Mouse (Mus musculus): ENCODE results near the gene Grik1.
A peak's percentile ranks its signal among the peaks of the same experiment; 100 is the strongest.

GRCm38 (mm10) chr16:88204400-88204799 lies 85.7 kb downstream of the Grik1 start:
- no peak for TF ChIP-seq POLR2A (IDR thresholded peaks at IDR 0.05; ENCODE audit: insufficient read depth, low read depth, low read length)
- TF ChIP-seq CTCF (IDR thresholded peaks at IDR 0.05; ENCODE audit: insufficient read depth, low read depth, low read length) = peak; percentile 91
